Mouse (Mus musculus) kidney, postnatal 25 days (tissue): Measurements from ENCODE around the gene Scn3b.

Experiments
- DNase-seq, 2 experiments: peaks; one replicate each; pipeline ENCODE4 v3.0.0; 2021; ENCODE audit warnings: mixed read lengths in 2 of 2

Gene Scn3b

GRCm38 (mm10) chr9:40269880-40270279, 863 bp downstream of the Scn3b start:
- DNase-seq = no peak

- no peak for DNase-seq
Observed at GRCm38 (mm10) chr9:40271075-40271474, 2.1 kb downstream of the Scn3b start.

- no peak for DNase-seq
Observed at GRCm38 (mm10) chr9:40272822-40273221, 3.8 kb downstream of the Scn3b start.

- no peak for DNase-seq
Observed at GRCm38 (mm10) chr9:40275904-40276303, 6.9 kb downstream of the Scn3b start.

- DNase-seq = no peak
Observed at GRCm38 (mm10) chr9:40277671-40278070, 8.7 kb downstream of the Scn3b start.

- no peak for DNase-seq
Observed at GRCm38 (mm10) chr9:40279438-40279837, 10.4 kb downstream of the Scn3b start.

GRCm38 (mm10) chr9:40282968-40283367, 14.0 kb downstream of the Scn3b start:
- DNase-seq = no peak

- DNase-seq = no peak
Observed at GRCm38 (mm10) chr9:40292475-40292874, 23.5 kb downstream of the Scn3b start.

- DNase-seq = no peak
Observed at GRCm38 (mm10) chr9:40293286-40293685, 24.3 kb downstream of the Scn3b start.

GRCm38 (mm10) chr9:40293740-40294139, 24.7 kb downstream of the Scn3b start:
- no peak for DNase-seq

- DNase-seq = no peak
Observed at GRCm38 (mm10) chr9:40294210-40294609, 25.2 kb downstream of the Scn3b start.

GRCm38 (mm10) chr9:40294866-40295265, 25.8 kb downstream of the Scn3b start:
- DNase-seq = no peak

GRCm38 (mm10) chr9:40296251-40296650, 27.2 kb downstream of the Scn3b start:
- no peak for DNase-seq

GRCm38 (mm10) chr9:40297969-40298368, 29.0 kb downstream of the Scn3b start:
- DNase-seq = no peak

- DNase-seq = no peak
Observed at GRCm38 (mm10) chr9:40299323-40299722, 30.3 kb downstream of the Scn3b start.

GRCm38 (mm10) chr9:40300018-40300989, 31.3 kb downstream of the Scn3b start:
- DNase-seq = peak; percentile 33 to 78

- DNase-seq = no peak
Observed at GRCm38 (mm10) chr9:40301475-40301874, 32.5 kb downstream of the Scn3b start.

GRCm38 (mm10) chr9:40302375-40302774, 33.4 kb downstream of the Scn3b start:
- no peak for DNase-seq

GRCm38 (mm10) chr9:40304243-40304642, 35.2 kb downstream of the Scn3b start:
- DNase-seq = no peak

- peak in 1 of 2 experiments; percentile 7 for DNase-seq
Observed at GRCm38 (mm10) chr9:40307311-40307710, 38.3 kb downstream of the Scn3b start.

GRCm38 (mm10) chr9:40309876-40310275, 40.9 kb downstream of the Scn3b start:
- DNase-seq = peak in 1 of 2 experiments; percentile 16

GRCm38 (mm10) chr9:40311813-40312212, 42.8 kb downstream of the Scn3b start:
- DNase-seq = no peak

- DNase-seq = peak; percentile 45 to 55
Observed at GRCm38 (mm10) chr9:40316865-40317660, 48.0 kb downstream of the Scn3b start.

GRCm38 (mm10) chr9:40317735-40318134, 48.7 kb downstream of the Scn3b start:
- DNase-seq = no peak
